Mouse (Mus musculus): Measurements from ENCODE around the gene Rpl35.

The Rpl35 gene

DNA sequence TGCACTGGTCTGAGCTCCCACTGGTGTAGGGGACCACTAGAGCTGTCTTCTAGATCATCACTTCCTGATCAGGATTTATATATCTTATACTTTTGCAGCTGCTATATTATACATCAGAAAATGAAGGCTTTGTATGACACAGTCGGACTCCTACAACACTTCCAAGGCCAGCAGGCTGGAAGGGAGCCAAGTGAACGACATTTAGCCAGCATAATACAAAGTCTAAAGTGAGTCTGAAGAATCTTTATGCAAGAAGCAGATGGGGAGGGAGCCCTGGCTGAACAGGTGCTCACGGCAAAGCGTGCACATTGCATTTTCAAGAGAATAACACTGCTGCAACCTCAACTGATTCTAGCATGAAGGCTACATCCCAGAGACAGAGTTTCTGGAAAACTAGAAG is 13.0 kb downstream of the Rpl35 start:
- DNase-seq: no peak

DNA sequence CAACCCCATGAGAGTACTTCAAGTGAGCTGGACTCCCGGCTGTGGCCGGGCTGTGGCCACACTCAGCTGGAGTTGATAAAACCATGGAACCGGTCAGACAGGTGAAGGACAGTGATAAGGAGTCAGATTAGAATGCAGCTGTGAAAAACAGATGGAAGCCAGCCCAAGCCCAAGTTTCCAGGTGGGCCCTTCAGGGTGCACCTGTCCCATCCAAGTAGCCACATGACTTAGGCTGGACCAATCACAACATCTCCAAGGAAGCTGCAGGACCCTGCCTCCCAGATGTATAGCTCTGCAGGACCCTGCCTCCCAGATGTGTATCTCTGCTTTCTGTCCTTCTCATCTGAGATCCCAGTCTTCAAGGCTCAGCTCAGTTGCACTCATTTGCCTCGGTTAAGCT is 13.4 kb downstream of the Rpl35 start:
- DNase-seq: no peak

DNA sequence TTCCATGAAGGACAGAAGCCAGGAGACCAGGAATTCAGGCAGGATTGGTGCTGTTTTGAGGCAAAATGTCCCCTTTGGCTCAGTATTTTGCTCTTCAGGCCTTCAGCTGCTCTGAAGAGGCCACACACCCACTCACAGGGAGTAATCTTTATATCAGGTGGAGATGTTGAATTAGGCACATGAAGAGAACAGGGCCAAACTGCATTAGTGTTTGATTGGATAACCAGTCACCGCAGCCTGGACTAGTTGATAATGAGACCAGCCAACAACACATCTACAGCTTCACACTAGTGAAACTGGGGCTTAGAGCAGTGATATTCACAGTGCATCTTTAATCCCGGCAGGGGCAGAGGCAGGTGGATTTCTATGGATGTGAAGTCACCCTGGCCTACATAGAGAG is 16.5 kb downstream of the Rpl35 start:
- no peak for DNase-seq

DNA sequence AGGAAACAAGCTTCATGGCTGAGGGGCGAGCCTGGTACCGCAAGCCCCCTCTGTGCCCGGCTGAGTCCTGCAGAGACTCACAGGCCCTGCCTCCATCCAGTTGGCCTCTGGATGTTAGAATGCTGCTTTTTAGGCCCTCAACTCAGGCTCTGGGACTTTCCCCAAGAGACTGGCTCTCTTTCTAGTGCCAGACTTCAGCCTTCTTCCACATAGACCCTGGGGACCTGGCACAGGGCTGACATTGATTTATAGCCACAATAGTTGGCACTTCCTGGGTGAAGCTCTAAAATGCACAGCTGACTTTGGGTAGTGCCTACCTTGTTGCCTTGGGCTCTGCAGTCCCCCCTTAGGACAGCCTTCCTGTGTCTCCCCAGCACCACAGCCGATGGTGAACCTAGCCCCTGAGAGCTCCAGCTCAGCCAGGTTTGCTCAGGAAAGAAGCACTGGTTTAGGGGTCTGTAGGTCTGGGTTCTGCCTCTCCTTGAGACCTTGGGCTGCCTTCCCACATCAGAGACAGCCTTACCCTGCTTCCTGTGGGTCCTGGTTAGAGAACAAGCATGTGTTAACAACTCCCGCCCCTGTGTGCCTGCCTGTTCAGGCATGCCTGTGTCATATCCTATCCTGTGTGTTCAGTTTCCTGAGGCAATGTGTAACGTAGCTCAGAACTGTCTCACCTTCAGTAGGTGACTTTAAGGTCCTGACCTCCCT is 17.5 kb downstream of the Rpl35 start:
- DNase-seq: no peak

DNA sequence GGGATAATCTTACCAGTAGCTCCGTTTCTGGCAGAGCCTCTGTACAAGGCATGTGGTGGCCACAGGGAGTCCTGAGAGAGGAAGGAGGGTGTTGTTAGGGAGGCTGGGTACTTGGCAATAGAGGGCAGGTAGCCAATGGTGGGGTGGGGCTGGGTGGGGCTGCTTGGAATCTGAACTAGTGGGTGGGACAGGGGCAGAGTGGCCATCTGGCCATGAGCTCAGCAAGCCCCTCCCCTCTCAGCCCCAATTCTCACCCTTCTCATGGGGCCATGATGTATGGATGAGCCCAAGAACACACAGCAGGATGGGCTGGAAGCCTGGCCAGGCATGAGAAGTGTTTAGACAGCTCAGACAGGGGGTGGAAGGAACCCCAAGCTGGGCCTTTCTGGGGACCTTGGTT is 18.1 kb downstream of the Rpl35 start:
- no peak for DNase-seq

DNA sequence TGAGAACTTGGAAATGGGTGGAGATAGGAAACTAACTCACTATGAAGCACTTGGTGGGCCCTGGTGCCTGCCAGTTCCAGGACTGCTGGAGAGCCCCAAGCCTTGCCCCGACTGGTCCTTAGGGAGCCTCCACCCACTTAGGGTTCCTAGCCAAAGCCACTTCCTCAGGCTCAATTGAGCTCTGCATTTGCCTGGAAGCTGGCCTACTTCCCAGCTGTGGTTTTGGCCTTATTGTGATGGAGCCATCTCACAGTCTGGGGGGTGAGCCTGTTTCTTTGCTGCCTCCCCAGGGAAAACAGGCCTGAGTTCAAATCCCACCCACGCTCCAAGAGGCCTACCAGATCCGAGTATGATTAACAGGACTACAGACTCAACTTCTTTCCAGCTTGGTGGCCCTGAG is 18.8 kb downstream of the Rpl35 start:
- no peak for DNase-seq

DNA sequence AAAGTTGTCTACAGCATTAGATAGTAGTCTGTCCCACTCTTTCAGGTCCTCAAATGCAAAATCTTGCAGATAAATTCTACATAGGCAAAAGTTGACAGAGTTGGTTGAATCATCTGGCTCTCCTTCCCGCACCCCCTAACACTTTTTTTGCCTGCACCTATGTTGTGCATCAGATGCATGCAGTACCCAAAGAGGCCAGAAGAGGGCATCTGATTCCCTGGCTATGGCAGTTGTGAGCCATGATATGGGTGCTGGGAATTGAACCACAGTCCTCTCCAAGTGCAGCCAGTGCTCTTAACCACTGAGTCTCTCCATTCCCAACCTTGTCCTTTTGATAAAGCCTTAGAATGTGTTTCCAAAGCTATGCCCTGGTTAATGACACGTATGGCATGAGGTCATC is 22.0 kb downstream of the Rpl35 start:
- no peak for DNase-seq

DNA sequence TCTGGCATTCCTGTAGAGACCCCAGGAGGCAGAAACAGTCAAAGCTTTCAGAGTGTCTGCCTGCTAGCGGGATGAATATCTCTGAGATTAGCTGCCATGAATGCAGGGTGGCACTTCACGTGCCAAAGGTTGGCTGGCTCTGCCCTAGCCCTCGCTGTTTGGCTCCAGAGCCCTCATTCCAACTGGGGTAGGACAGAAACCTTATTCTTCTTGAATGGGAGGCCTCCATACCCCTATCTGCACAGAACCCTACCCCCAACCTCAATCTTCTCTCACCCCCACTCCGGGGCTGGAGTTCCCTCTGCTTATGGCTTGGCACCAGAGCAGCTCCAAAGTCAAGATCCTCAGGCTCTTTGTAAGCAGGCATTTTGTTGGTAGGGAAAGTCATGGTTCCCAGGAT is 27.6 kb downstream of the Rpl35 start:
- DNase-seq: no peak

DNA sequence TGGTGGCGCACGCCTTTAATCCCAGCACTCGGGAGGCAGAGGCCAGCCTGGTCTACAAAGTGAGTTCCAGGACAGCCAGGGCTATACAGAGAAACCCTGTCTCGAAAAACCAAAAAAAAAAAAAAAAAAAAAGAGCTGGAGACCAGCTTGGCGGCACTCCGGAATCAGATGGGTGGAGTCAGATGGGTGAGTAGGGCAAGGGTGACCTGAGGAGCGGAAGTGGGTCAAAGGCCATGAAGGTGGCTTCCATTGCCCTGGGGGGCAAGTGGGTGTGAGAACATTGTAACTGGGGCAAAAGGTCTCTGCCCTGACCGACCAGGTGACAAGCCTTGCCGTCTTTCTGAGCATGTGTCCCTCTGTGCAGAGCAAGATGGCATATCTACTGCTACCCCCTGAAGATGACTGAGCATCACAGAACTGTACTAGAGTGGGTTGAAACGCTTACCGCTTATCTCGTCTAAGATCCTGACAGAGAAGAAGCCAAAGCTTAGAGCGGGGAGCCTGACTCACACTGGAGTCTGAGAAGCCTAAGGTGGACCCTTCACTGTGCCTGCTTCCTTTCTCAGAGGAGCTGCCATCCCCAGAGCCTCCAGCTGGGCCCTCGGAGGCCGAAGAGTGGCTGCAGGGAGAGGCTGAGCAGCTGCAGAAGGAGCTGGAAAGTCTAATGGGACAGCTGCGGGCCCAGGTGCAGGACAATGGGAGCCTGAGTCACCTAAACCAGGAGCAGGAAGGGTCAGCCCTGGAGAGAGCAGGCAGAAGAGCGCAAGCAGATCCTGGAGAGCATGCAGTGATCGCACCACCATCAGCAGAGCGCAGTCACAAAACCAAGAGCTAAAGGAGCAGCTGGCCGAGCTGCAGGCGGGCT is 29.3 kb downstream of the Rpl35 start:
- no peak for DNase-seq

DNA sequence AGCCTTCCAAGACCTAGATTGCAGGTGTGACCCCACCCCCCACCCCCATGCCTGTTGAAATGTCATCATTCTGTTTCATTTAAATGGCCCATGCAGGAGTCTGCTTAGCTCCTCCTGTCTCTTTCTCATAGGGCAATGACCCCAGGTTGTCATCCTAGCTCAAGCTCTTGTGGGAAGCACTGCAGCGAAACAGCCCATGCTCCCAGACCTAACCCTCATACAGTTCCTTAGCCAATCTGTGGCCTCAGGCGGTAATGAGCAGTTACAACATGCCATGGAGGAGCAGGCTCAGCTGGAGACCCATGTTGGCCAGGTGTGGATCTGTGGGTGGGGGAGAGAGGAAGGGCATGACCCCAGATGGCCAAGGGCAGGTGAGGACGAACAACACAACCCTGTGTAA is 30.2 kb downstream of the Rpl35 start:
- no peak for DNase-seq

DNA sequence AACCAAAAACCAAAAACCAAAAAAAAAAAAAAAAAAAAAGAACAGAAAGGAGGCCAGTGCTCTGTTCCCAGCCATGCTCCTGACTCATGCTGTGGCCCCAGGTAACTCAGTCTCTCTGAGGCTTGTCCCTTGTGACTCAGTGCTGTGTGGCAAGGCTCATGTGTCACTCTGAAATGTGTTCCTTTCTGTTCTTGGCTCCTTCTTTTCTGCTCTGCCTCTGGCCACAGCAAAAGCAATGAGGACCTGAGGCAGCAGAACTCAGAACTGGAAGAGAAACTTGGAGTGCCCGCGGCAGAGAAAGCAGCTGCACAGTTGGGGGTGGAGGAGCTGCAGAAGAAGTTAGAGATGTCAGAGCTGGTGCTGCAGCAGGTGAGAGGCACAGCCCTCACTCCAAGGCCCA is 31.3 kb downstream of the Rpl35 start:
- DNase-seq: no peak

DNA sequence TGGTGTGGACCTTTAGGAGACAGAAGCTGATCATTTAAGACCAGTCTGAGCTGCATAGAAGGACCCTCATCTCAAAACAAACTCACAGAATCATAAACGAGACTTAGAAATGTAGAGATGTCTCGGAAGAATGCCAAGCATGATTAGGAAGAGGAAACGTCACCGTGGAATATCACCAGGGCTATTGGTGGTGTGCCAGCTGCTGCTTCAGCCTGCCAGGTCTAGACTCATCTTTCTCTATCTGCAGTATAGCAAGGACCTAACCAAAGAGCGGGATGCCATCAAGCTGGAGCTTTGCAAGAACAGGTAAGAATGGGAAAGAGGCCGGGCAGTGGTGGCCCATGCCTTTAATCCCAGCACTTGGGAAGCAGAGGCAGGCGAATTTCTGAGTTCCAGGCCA is 31.7 kb downstream of the Rpl35 start:
- DNase-seq: no peak

DNA sequence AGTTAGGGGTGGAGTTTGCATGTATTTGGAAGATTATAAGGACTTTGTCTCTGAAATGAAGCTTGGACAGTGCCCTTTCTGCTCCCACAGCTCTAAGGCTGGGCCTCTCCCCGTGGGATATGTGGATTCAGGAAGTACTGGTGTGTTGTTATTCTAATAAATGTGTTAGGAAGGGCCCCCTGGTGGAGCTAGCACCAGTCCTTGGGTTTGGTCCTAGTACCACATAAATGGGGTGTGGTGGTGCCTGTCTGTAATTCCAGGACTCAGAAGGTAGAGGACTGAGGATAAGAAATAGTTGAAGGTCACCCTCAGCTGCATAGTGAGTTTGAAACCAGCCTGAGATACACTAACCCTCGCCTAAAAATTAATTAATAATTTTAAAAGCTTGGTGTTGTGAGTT is 32.2 kb downstream of the Rpl35 start:
- no peak for DNase-seq

DNA sequence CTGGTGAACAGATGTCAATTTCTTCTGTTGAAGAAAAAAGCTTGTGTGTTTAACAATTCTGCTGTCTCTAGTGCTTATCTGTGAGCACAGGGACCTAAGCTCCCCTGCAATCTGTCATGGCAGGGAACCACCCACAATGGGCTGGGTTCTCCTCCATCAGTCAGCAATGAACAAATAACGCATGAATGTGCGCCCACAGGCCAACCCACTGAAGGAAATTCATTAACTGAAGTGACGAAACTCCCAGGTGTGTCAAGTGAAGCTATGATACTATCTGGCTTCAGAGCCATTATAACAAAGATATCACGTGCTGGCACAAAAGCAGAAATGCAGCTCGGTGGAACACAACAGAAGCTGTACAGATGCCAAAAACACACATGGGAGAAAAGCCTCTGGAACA is 35.4 kb downstream of the Rpl35 start:
- no peak for DNase-seq

DNA sequence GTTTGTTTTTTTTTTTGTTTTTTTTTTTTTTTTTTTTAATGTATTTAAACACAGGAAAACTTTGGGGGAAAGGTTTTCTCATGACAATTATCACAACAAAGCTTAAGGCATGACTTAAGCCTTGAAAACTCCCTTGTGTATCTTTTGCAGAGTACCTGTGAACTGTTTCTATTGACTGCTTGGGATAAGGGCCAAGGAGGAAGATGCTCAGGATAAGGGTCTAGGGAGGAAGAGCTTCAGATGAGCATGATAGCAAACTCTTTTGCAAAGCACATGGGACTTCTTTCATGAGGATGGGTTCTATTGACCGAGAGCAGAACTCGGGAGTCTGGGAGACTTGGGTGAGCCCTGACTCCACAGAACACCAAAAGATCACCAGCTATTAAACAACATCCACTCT is 35.8 kb downstream of the Rpl35 start:
- no peak for DNase-seq

DNA sequence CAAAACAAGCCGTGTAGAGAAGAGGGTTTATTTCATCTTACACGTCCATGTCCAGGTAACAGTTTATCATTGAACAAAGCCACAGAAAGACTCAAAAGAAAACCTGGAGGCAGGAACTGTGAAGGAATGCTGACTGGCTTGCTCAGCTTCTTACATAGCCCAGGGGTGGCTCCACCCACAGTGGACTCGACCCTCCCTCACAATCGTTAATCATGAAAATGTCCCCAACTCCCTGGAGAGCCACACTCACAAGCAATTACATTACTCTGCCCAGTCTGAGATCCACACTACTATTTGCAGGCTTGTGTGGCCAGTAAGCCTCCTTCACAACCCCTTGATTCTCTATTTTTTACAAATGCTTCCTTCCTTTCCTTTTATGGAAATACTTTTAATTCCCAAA is 41.2 kb downstream of the Rpl35 start:
- DNase-seq: no peak

DNA sequence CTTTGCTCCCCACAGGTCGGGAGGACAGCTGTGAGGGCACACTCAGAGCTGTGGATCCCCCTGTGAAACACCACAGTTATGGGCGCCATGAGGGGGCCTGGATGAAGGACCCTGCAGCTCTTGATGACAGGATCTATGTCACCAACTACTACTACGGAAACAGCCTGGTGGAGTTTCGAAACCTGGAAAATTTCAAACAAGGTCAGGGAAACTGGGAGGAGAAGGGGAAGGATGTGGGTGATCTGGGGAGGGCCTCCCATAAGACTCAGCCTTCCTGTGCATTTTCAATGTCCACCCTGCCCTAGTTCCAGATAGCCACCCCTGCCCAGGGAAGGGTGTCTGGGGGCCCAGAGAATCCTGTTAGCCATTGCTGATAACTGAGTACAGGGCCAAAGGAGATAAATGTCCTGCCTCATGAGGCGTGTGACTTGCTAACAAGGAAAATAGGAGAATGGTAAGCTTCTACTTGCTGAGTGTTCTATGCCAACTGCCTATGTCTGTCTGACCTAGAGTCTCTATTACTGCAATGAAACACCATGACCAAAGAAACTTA is 47.7 kb downstream of the Rpl35 start:
- DNase-seq: no peak

DNA sequence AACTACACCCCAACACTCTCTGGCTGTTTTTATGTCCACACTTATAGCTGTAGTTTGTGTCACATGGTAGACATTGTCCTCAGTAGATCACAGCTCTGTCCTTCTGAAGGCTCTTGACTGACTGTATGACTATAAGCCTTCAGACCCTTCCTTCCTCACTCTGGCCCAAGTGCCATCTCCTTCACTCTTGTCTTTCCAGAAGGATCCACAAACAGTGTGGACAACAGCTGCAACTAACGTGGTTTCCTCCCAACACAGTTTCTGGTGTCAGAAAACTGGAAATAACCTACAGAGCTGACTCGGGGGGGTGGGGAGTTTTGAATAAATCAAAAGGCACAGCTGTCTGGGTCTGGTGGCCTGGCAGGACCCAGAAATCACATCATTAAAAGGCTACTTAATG is 49.4 kb downstream of the Rpl35 start:
- DNase-seq: no peak

DNA sequence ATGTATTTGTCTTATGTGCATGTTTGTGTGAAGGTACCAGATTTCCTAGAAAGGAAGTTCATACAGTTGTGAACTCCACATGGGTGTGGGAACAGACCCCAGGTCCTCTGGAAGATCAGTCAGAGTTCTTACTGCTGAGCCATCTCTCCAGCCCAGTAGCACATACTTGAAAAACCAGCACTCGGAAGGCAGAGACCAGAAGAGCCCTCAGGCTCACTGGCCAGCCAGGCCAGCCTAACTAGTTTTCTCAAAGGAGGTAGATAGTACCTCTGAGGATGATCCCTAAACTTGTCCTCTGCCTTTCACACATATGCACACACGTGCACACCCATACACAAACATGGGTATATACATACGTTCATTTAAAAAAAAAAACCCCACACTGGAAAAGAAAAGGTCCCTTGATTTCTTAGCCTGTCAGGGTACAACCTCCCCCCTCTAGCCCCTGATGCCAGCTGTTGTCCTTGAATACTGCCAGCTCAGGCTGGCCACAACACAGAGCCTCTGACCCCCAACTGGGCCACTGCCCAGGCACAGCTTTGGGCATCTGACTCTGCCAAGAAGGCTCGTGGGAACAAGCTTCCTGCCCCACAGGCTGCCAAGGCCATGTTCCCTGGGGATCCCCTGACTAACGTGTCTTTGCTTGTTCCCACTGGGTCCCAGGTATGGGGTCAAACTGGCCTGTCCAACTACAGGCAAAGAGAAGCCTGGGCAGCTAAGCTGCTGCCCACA is 52.1 kb downstream of the Rpl35 start:
- peak; percentile 8 for DNase-seq
